Mouse (Mus musculus): ENCODE results near the gene Hoxa13. TPM values are rescaled to one million over a fixed set of nuclear protein-coding genes. Genes with fewer than 3 reads are reported as not detected.

The Hoxa13 gene
- polyA plus RNA-seq, 1 experiment from 2014 or later = not detected

GRCm38 (mm10) chr6:52235267-52235666, 25.4 kb downstream of the Hoxa13 start:
- ATAC-seq (ENCODE audit: low read depth) = no peak
- Histone ChIP-seq H3K36me3 (ENCODE audit: control insufficient read depth, insufficient read depth) (no peaks in the 10 kb centered on the region), H3K27ac (ENCODE audit: low read length) (no peak overlapping the region), H3K27me3 (ENCODE audit: control insufficient read depth, insufficient read depth, low read depth, low read length) (peaks cover 96% of the 10 kb centered on the region), H3K9ac (ENCODE audit: low read depth, low read length) (no peak overlapping the region), H3K4me1 (ENCODE audit: control insufficient read depth, low read depth, low read length) (no peaks in the 10 kb centered on the region), H3K9me3 (replicated peaks; ENCODE audit: control insufficient read depth, low read length) (no peaks in the 10 kb centered on the region), H3K4me3 (ENCODE audit: low read depth, low read length) (no peak overlapping the region), H3K4me2 (ENCODE audit: low read depth, low read length) (no peak overlapping the region)
- WGBS (ENCODE audit: insufficient replicate concordance) = 37% methylated on average over 9 of the region's 9 CpGs

- H3K4me1 ChIP-seq (ENCODE audit: control insufficient read depth, low read depth, low read length) = no peaks in the 10 kb centered on the region
- no peak overlapping the region for H3K4me2 ChIP-seq (ENCODE audit: low read depth, low read length)
- 2% methylated on average over 57 of the region's 68 CpGs for WGBS (ENCODE audit: insufficient replicate concordance)
- no peak for ATAC-seq (ENCODE audit: low read depth)
- no peak overlapping the region for H3K27ac ChIP-seq (ENCODE audit: low read length)
- H3K36me3 ChIP-seq (ENCODE audit: control insufficient read depth, insufficient read depth) = no peaks in the 10 kb centered on the region
- no peak overlapping the region for H3K9ac ChIP-seq (ENCODE audit: low read depth, low read length)
- peaks cover 96% of the 10 kb centered on the region for H3K27me3 ChIP-seq (ENCODE audit: control insufficient read depth, insufficient read depth, low read depth, low read length)
- no peak overlapping the region for H3K4me3 ChIP-seq (ENCODE audit: low read depth, low read length)
- no peaks in the 10 kb centered on the region for H3K9me3 ChIP-seq (replicated peaks; ENCODE audit: control insufficient read depth, low read length)
Measured at GRCm38 (mm10) chr6:52234428-52235140, 26.1 kb downstream of the Hoxa13 start.

DNA sequence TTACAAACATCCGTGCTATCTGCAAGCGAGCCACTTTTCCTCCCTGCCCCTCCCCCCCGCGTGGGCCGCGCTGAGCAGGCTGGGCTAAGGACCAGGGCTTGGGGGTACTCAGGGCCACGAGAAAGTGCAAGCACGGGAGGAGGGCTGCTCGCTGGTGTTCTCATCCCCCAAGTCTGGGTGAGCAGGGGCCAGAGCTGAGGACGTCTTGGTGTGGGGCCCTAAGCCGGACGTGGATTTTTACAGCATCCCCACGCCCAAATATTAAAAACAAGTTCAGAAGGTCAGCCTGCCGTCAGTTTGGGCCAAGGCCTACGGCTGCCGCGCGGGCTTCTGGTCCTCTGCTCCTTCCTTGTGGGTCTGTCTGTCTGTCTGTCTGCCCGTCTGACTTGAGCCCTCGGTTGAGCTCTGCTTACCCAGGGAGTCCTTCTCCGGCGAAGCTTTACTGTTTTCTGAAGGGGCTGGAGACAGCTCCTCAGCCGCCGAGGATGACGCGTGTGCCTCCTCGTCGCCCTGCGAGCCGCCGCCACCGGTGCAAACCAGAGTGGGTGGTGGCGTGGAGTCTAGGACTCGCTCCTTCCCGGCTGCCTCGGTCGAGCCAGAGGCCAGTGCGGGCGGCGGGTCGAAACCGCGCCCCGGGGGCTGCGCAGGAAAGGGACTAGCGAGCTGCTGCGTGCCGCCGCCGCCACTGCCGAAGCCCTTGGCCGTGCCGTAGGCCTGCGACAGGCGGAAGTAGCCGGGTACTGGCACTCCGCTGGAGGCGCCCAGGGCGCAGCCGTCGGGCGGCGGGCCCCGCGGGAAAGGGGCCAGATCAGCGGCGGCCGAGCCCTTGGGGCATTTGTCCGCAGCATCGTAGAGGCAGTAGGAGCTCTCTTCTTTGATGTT, 26.9 kb downstream of the Hoxa13 start:
- no peak for ATAC-seq (ENCODE audit: low read depth)
- no peaks in the 10 kb centered on the region for H3K4me1 ChIP-seq (ENCODE audit: control insufficient read depth, low read depth, low read length)
- WGBS (ENCODE audit: insufficient replicate concordance) = under 1% methylated on average over 70 of the region's 70 CpGs
- H3K36me3 ChIP-seq (ENCODE audit: control insufficient read depth, insufficient read depth) = no peaks in the 10 kb centered on the region
- no peak overlapping the region for H3K4me2 ChIP-seq (ENCODE audit: low read depth, low read length)
- H3K9ac ChIP-seq (ENCODE audit: low read depth, low read length) = no peak overlapping the region
- no peak overlapping the region for H3K4me3 ChIP-seq (ENCODE audit: low read depth, low read length)
- H3K27me3 ChIP-seq (ENCODE audit: control insufficient read depth, insufficient read depth, low read depth, low read length) = peaks cover 98% of the 10 kb centered on the region
- no peak overlapping the region for H3K27ac ChIP-seq (ENCODE audit: low read length)
- no peaks in the 10 kb centered on the region for H3K9me3 ChIP-seq (replicated peaks; ENCODE audit: control insufficient read depth, low read length)

GRCm38 (mm10) chr6:52232984-52233545, 27.6 kb downstream of the Hoxa13 start:
- Histone ChIP-seq H3K36me3 (ENCODE audit: control insufficient read depth, insufficient read depth) (no peaks in the 10 kb centered on the region), H3K9ac (ENCODE audit: low read depth, low read length) (no peak overlapping the region), H3K4me2 (ENCODE audit: low read depth, low read length) (no peak overlapping the region)

GRCm38 (mm10) chr6:52232568-52232965, 28.1 kb downstream of the Hoxa13 start:
- under 1% methylated on average over 18 of the region's 18 CpGs for WGBS (ENCODE audit: insufficient replicate concordance)
- Histone ChIP-seq H3K9me3 (replicated peaks; ENCODE audit: control insufficient read depth, low read length) (no peaks in the 10 kb centered on the region), H3K27me3 (ENCODE audit: control insufficient read depth, insufficient read depth, low read depth, low read length) (peaks cover 96% of the 10 kb centered on the region), H3K4me1 (ENCODE audit: control insufficient read depth, low read depth, low read length) (no peaks in the 10 kb centered on the region), H3K27ac (ENCODE audit: low read length) (no peak overlapping the region), H3K4me2 (ENCODE audit: low read depth, low read length) (no peak overlapping the region), H3K36me3 (ENCODE audit: control insufficient read depth, insufficient read depth) (no peaks in the 10 kb centered on the region), H3K9ac (ENCODE audit: low read depth, low read length) (no peak overlapping the region), H3K4me3 (ENCODE audit: low read depth, low read length) (no peak overlapping the region)
- no peak for ATAC-seq (ENCODE audit: low read depth)

More at GRCm38 (mm10) chr6:52232984-52233545, 27.6 kb downstream of the Hoxa13 start:
- Histone ChIP-seq H3K9me3 (replicated peaks; ENCODE audit: control insufficient read depth, low read length) (no peaks in the 10 kb centered on the region), H3K4me1 (ENCODE audit: control insufficient read depth, low read depth, low read length) (no peaks in the 10 kb centered on the region), H3K27ac (ENCODE audit: low read length) (no peak overlapping the region), H3K27me3 (ENCODE audit: control insufficient read depth, insufficient read depth, low read depth, low read length) (peaks cover 96% of the 10 kb centered on the region), H3K4me3 (ENCODE audit: low read depth, low read length) (no peak overlapping the region)
- 2% methylated on average over 23 of the region's 23 CpGs for WGBS (ENCODE audit: insufficient replicate concordance)
- no peak for ATAC-seq (ENCODE audit: low read depth)

- ATAC-seq (ENCODE audit: low read depth) = no peak
- H3K27ac ChIP-seq (ENCODE audit: low read length) = no peak overlapping the region
- H3K9me3 ChIP-seq (replicated peaks; ENCODE audit: control insufficient read depth, low read length) = no peaks in the 10 kb centered on the region
- no peak overlapping the region for H3K9ac ChIP-seq (ENCODE audit: low read depth, low read length)
- H3K36me3 ChIP-seq (ENCODE audit: control insufficient read depth, insufficient read depth) = no peaks in the 10 kb centered on the region
- no peak overlapping the region for H3K4me2 ChIP-seq (ENCODE audit: low read depth, low read length)
- H3K27me3 ChIP-seq (ENCODE audit: control insufficient read depth, insufficient read depth, low read depth, low read length) = peaks cover 96% of the 10 kb centered on the region
- 2% methylated on average over 18 of the region's 18 CpGs for WGBS (ENCODE audit: insufficient replicate concordance)
- H3K4me3 ChIP-seq (ENCODE audit: low read depth, low read length) = no peak overlapping the region
- H3K4me1 ChIP-seq (ENCODE audit: control insufficient read depth, low read depth, low read length) = no peaks in the 10 kb centered on the region
Measured at GRCm38 (mm10) chr6:52231885-52232567, 28.7 kb downstream of the Hoxa13 start.

DNA sequence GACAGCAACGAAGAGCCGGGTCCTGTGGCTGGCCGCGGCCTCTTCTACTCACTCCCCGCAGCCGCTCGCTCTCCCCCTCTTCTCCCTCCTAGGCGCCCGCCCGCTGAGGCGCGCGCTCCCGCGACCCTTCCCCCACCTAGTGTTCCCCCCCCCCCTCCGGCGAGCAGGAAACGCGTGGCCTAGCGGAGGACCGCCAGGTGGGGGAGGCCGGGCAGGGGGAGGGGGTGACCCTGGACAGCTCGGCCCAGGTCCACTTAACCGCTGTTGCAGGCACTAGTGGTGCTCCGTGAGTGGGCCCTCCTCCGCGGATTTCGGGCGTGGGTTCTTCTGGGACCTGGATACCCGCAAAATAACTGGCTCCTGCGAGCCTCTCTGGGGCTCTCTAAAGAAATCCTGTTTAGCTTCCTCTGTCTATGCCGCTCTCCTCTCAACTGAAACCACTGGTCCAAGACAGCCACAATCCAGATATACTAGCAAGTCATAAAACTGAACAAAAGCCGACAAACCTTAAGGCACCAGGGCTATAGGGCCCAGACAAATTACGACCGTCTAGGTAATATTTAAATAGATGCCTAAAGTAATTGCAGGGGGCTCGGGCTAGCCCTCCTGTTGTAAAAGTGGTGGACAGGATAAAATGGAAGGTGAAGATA, 30.0 kb downstream of the Hoxa13 start, which contains the start of gene Hoxa9:
TSS of gene Hoxa9 (minus strand) at position 574 of the 650 bp plus-strand sequence.
- 3% methylated on average over 20 of the region's 36 CpGs for WGBS (ENCODE audit: insufficient replicate concordance)
- H3K4me2 ChIP-seq (ENCODE audit: low read depth, low read length) = no peak within 1 kb of the TSS
- no peaks in the 10 kb centered on the region for H3K4me1 ChIP-seq (ENCODE audit: control insufficient read depth, low read depth, low read length)
- H3K36me3 ChIP-seq (ENCODE audit: control insufficient read depth, insufficient read depth) = no peaks in the 10 kb centered on the region
- H3K27ac ChIP-seq (ENCODE audit: low read length) = no peak within 1 kb of the TSS
- ATAC-seq (ENCODE audit: low read depth) = no peak
- H3K9ac ChIP-seq (ENCODE audit: low read depth, low read length) = no peak within 1 kb of the TSS
- peaks cover 96% of the 10 kb centered on the region for H3K27me3 ChIP-seq (ENCODE audit: control insufficient read depth, insufficient read depth, low read depth, low read length)
- H3K9me3 ChIP-seq (replicated peaks; ENCODE audit: control insufficient read depth, low read length) = no peaks in the 10 kb centered on the region
- no peak within 1 kb of the TSS for H3K4me3 ChIP-seq (ENCODE audit: low read depth, low read length)

DNA sequence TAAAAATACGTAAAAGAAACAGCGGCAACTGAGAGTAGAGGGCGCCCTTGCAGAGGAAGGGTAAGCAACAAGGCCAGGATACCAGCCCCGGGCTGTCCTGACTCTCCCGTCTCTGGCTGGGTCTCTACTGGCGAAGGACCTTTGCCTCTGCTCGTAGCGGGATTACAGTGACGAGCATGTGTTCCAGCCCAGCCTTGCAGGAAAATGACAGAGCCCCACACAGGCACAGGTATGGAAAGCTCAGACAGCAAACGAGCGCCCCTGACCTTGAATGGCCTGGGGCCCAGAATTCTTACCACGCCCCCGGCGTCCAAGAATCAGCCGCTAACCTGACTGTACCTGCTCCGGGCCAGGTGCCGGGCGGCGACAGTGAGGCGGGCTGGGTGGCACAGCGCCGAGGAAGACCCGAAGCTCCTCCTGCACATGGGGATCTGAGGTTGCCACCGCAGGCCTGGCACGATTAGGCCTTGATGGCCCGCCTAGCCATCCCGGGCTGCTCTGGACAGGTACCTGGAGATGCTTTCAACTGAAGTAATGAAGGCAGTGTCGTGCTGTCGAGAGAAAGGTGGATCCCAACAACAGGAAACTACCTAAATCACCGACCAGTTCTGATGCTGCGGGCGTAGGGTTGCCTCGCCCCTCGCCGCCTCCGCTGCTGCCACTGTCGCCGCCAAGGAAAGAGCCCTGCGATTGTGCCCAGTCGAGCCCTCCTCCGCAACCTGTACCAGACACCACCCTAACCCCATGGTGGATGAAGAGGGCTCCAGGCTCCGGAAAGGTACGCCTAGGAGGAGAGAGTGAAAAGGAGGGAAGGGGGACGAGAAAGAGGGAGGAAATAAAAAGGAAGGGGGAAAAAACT, 30.9 kb downstream of the Hoxa13 start:
- Histone ChIP-seq H3K27ac (ENCODE audit: low read length) (no peak overlapping the region), H3K36me3 (ENCODE audit: control insufficient read depth, insufficient read depth) (no peaks in the 10 kb centered on the region), H3K27me3 (ENCODE audit: control insufficient read depth, insufficient read depth, low read depth, low read length) (peaks cover 96% of the 10 kb centered on the region), H3K4me1 (ENCODE audit: control insufficient read depth, low read depth, low read length) (no peaks in the 10 kb centered on the region), H3K9ac (ENCODE audit: low read depth, low read length) (no peak overlapping the region), H3K4me3 (ENCODE audit: low read depth, low read length) (no peak overlapping the region), H3K9me3 (replicated peaks; ENCODE audit: control insufficient read depth, low read length) (no peaks in the 10 kb centered on the region), H3K4me2 (ENCODE audit: low read depth, low read length) (no peak overlapping the region)
- no peak for ATAC-seq (ENCODE audit: low read depth)
- WGBS (ENCODE audit: insufficient replicate concordance) = 1% methylated on average over 43 of the region's 44 CpGs

All from liver, embryonic 16.5 days (tissue).